Mouse (Mus musculus): ENCODE measurements around the gene Olfr794.

The Olfr794 gene

GRCm38 (mm10) chr10:129567355-129567754 lies at the start of gene Olfr794:
Gene Olfr794, plus strand, starts transcription at chr10:129567655.
- no peak within 1 kb of the TSS for H3K4me3 ChIP-seq (replicated peaks; ENCODE audit: low read length)
- no peak for TF ChIP-seq NANOG (IDR thresholded peaks at IDR 0.05; ENCODE audit: borderline replicate concordance, low read length)
- no peak for TF ChIP-seq CTCF (conservative IDR thresholded peaks at IDR 0.05; ENCODE audit: low read length)
- TF ChIP-seq POU5F1 (IDR thresholded peaks at IDR 0.05; ENCODE audit: borderline replicate concordance, low read length): no peak
- no peaks in the 10 kb centered on the region for H3K9me3 ChIP-seq (ENCODE audit: low read length)
- no peaks in the 10 kb centered on the region for H3K36me3 ChIP-seq (ENCODE audit: insufficient read depth, low read length)
- H3K4me1 ChIP-seq (replicated peaks; ENCODE audit: low read depth, low read length): no peaks in the 10 kb centered on the region
- H3K27me3 ChIP-seq (ENCODE audit: insufficient read depth, low read length): no peaks in the 10 kb centered on the region

- Histone ChIP-seq H3K4me3 (replicated peaks; ENCODE audit: low read length) (no peak within 1 kb of the TSS), H3K9me3 (ENCODE audit: low read length) (no peaks in the 10 kb centered on the region), H3K4me1 (replicated peaks; ENCODE audit: low read depth, low read length) (no peaks in the 10 kb centered on the region), H3K27me3 (ENCODE audit: insufficient read depth, low read length) (no peaks in the 10 kb centered on the region), H3K36me3 (ENCODE audit: insufficient read depth, low read length) (no peaks in the 10 kb centered on the region)
- TF ChIP-seq CTCF (conservative IDR thresholded peaks at IDR 0.05; ENCODE audit: low read length) (no peak), NANOG (IDR thresholded peaks at IDR 0.05; ENCODE audit: borderline replicate concordance, low read length) (no peak), POU5F1 (IDR thresholded peaks at IDR 0.05; ENCODE audit: borderline replicate concordance, low read length) (no peak)
Observed at GRCm38 (mm10) chr10:129521492-129521891, 46.0 kb upstream of the Olfr794 start, which contains the start of gene Olfr791. Gene Olfr791, plus strand, starts transcription at chr10:129521792.

GRCm38 (mm10) chr10:129538862-129539261 lies 28.6 kb upstream of the Olfr794 start, which contains the start of gene Olfr792:
Gene Olfr792, plus strand, starts transcription at chr10:129539162.
- peaks cover 15% of the 10 kb centered on the region for H3K9me3 ChIP-seq (ENCODE audit: low read length)
- TF ChIP-seq POU5F1 (IDR thresholded peaks at IDR 0.05; ENCODE audit: borderline replicate concordance, low read length) (no peak), CTCF (conservative IDR thresholded peaks at IDR 0.05; ENCODE audit: low read length) (no peak), NANOG (IDR thresholded peaks at IDR 0.05; ENCODE audit: borderline replicate concordance, low read length) (no peak)
- H3K4me1 ChIP-seq (replicated peaks; ENCODE audit: low read depth, low read length): no peaks in the 10 kb centered on the region
- no peaks in the 10 kb centered on the region for H3K27me3 ChIP-seq (ENCODE audit: insufficient read depth, low read length)
- H3K4me3 ChIP-seq (replicated peaks; ENCODE audit: low read length): no peak within 1 kb of the TSS
- H3K36me3 ChIP-seq (ENCODE audit: insufficient read depth, low read length): no peaks in the 10 kb centered on the region

DNA sequence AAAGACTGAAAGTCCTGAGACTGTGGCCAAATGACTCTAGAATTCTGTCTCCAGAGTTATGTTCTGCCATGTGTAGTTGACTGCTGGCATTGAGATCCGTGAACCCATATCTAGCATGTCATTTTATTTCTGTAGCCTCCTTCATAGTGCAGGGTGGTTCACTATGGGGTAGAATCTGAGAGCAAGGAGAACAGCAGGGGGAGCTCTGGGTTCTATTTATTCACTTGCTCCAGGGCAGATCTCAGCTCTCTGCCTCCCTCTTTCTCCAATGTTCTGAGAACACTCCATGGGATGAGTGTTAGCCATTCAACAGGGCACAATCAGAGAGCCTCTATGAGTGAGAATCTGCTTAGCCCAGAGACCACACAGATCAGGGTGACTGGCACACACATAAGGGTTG lies 18.1 kb upstream of the Olfr794 start:
- H3K4me1 ChIP-seq (replicated peaks; ENCODE audit: low read depth, low read length): no peaks in the 10 kb centered on the region
- TF ChIP-seq CTCF (conservative IDR thresholded peaks at IDR 0.05; ENCODE audit: low read length): peak; percentile 28; the same call in 1 of the 2 replicates
- no peak for TF ChIP-seq NANOG (IDR thresholded peaks at IDR 0.05; ENCODE audit: borderline replicate concordance, low read length)
- no peak for TF ChIP-seq POU5F1 (IDR thresholded peaks at IDR 0.05; ENCODE audit: borderline replicate concordance, low read length)
- no peaks in the 10 kb centered on the region for H3K27me3 ChIP-seq (ENCODE audit: insufficient read depth, low read length)

DNA sequence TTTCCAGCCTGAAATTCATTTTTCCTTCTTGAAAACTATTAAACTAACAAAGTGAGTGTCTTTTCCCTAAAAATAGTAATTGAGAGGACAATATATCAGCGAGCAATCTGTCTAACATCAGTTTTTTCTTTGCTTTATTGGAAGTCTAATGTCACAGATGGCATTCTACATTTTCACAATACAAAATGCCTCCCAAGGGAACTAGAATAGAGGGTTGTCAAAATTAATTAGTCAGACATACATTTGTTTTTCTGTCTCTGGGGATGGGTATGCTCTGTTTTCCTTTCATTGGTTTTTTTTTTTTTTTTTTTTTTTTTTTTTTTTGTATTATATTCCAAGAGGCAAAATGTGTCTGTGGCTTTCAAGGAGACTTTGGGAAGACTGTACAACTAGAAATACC lies 9.6 kb downstream of the Olfr794 start:
- no peaks in the 10 kb centered on the region for H3K27me3 ChIP-seq (ENCODE audit: insufficient read depth, low read length)
- H3K4me1 ChIP-seq (replicated peaks; ENCODE audit: low read depth, low read length): no peaks in the 10 kb centered on the region
- TF ChIP-seq CTCF (conservative IDR thresholded peaks at IDR 0.05; ENCODE audit: low read length) (no peak), NANOG (IDR thresholded peaks at IDR 0.05; ENCODE audit: borderline replicate concordance, low read length) (no peak), POU5F1 (IDR thresholded peaks at IDR 0.05; ENCODE audit: borderline replicate concordance, low read length) (no peak)

More for the DNA sequence above, 18.1 kb upstream of the Olfr794 start:
- peaks cover 17% of the 10 kb centered on the region for H3K9me3 ChIP-seq (ENCODE audit: low read length)
- no peaks in the 10 kb centered on the region for H3K36me3 ChIP-seq (ENCODE audit: insufficient read depth, low read length)
- H3K4me3 ChIP-seq (replicated peaks; ENCODE audit: low read length): no peak overlapping the region

DNA sequence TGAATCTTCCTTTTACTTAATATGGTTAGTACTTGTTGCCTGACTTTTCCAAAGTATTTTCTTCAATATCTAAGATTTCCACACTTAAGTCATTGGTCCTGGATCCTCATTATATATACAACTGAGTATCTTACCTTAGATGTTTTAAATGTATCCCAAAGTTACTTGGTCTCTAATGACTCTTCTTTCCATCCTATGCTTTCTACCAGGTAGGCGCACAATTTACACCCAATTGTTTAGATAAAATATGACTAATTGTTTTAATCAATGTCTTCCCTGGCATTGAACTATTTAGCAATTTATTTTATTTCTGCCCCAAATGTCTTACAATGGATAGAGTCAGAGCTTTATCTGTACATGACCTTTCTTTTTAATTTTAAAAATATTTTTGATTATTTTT lies 45.0 kb downstream of the Olfr794 start, which contains the start of gene Olfr796:
Gene Olfr796, minus strand, starts transcription at position 101 of the 400 bp plus-strand sequence.
- no peaks in the 10 kb centered on the region for H3K9me3 ChIP-seq (ENCODE audit: low read length)
- H3K36me3 ChIP-seq (ENCODE audit: insufficient read depth, low read length): no peaks in the 10 kb centered on the region
- no peaks in the 10 kb centered on the region for H3K27me3 ChIP-seq (ENCODE audit: insufficient read depth, low read length)
- H3K4me1 ChIP-seq (replicated peaks; ENCODE audit: low read depth, low read length): no peaks in the 10 kb centered on the region
- no peak within 1 kb of the TSS for H3K4me3 ChIP-seq (replicated peaks; ENCODE audit: low read length)
- no peak for TF ChIP-seq NANOG (IDR thresholded peaks at IDR 0.05; ENCODE audit: borderline replicate concordance, low read length)
- no peak for TF ChIP-seq CTCF (conservative IDR thresholded peaks at IDR 0.05; ENCODE audit: low read length)
- no peak for TF ChIP-seq POU5F1 (IDR thresholded peaks at IDR 0.05; ENCODE audit: borderline replicate concordance, low read length)

More for the DNA sequence above, 9.6 kb downstream of the Olfr794 start:
- Histone ChIP-seq H3K36me3 (ENCODE audit: insufficient read depth, low read length) (no peaks in the 10 kb centered on the region), H3K9me3 (ENCODE audit: low read length) (no peaks in the 10 kb centered on the region), H3K4me3 (replicated peaks; ENCODE audit: low read length) (no peak overlapping the region)

DNA sequence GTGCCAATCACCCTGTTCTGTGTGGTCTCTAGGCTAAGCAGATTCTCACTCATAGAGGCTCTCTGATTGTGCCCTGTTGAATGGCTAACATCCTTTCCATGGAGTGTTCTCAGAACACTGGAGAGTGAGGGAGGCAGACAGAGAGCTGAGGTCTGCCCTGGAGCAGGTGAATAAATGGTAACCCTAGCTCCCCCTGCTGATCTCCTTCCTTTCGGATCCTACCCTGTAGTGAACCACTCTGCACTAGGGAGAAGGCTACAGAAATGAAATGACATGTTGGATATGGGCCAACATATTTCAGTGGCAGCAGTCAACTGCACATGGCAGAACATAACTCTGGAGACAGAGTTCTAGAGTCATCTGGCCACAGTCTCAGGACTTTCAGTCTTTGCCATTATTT lies 54.3 kb downstream of the Olfr794 start:
- TF ChIP-seq POU5F1 (IDR thresholded peaks at IDR 0.05; ENCODE audit: borderline replicate concordance, low read length): no peak
- no peak for TF ChIP-seq CTCF (conservative IDR thresholded peaks at IDR 0.05; ENCODE audit: low read length)
- TF ChIP-seq NANOG (IDR thresholded peaks at IDR 0.05; ENCODE audit: borderline replicate concordance, low read length): no peak

More for the DNA sequence above, 54.3 kb downstream of the Olfr794 start:
- H3K9me3 ChIP-seq (ENCODE audit: low read length): no peaks in the 10 kb centered on the region
- H3K36me3 ChIP-seq (ENCODE audit: insufficient read depth, low read length): no peaks in the 10 kb centered on the region
- H3K27me3 ChIP-seq (ENCODE audit: insufficient read depth, low read length): no peaks in the 10 kb centered on the region
- no peaks in the 10 kb centered on the region for H3K4me1 ChIP-seq (replicated peaks; ENCODE audit: low read depth, low read length)
- H3K4me3 ChIP-seq (replicated peaks; ENCODE audit: low read length): no peak overlapping the region

Measured in E14TG2a.4 (cell line).